Mouse (Mus musculus) embryo, embryonic 10.5 days (tissue): ENCODE measurements around the gene Hist1h2an.
A peak's percentile ranks its signal among the peaks of the same experiment; 100 is the strongest.
"Not testable (repeated sequence)": the region's sequence is repeated elsewhere in the genome, so short reads cannot be mapped to it uniquely, and the experiment has no call there.

Experiments
- DNase-seq: peaks from one replicate; pipeline ENCODE4 v3.0.0-alpha.2; 2015; ENCODE audit warnings: low spot score

Hist1h2an gene

GRCm38 (mm10) chr13:21786899-21787629 is at the start of gene Hist1h2an, which contains the start of gene Hist1h2bp:
Gene Hist1h2an, minus strand, starts transcription at chr13:21787218.
Gene Hist1h2bp, plus strand, starts transcription at chr13:21787461.
- peak; percentile 98 for DNase-seq

- DNase-seq: not testable (repeated sequence)
These were observed 46.4 kb upstream of the Hist1h2an start, which contains the start of the genes Hist1h2ap and Hist1h2br for GRCm38 (mm10) chr13:21833461-21833860. Gene Hist1h2ap, minus strand, starts transcription at chr13:21833507. Gene Hist1h2br, plus strand, starts transcription at chr13:21833743.

GRCm38 (mm10) chr13:21831418-21832394 is 44.7 kb upstream of the Hist1h2an start, which contains the start of gene Hist1h4n:
Gene Hist1h4n, minus strand, starts transcription at chr13:21832196.
- DNase-seq: not testable (repeated sequence)

GRCm38 (mm10) chr13:21830344-21830743 is 43.3 kb upstream of the Hist1h2an start:
- DNase-seq: no peak

GRCm38 (mm10) chr13:21828511-21828910 is 41.5 kb upstream of the Hist1h2an start:
- no peak for DNase-seq

- not testable (repeated sequence) for DNase-seq
These were observed 33.3 kb upstream of the Hist1h2an start for GRCm38 (mm10) chr13:21820082-21820890.

- not testable (repeated sequence) for DNase-seq
These were observed 25.1 kb upstream of the Hist1h2an start for GRCm38 (mm10) chr13:21812092-21812491.

GRCm38 (mm10) chr13:21811539-21811938 is 24.5 kb upstream of the Hist1h2an start, which contains the start of gene Hist1h4m:
Gene Hist1h4m, plus strand, starts transcription at chr13:21811746.
- not testable (repeated sequence) for DNase-seq

GRCm38 (mm10) chr13:21811074-21811473 is 24.1 kb upstream of the Hist1h2an start:
- not testable (repeated sequence) for DNase-seq

- DNase-seq: not testable (repeated sequence)
These were observed 23.1 kb upstream of the Hist1h2an start, which contains the start of the genes Hist1h2bq and Hist1h2ao for GRCm38 (mm10) chr13:21810073-21810472. Gene Hist1h2bq, minus strand, starts transcription at chr13:21810197. Gene Hist1h2ao, plus strand, starts transcription at chr13:21810465.

GRCm38 (mm10) chr13:21803058-21803457 is 16.0 kb upstream of the Hist1h2an start:
- DNase-seq: not testable (repeated sequence)

- not testable (repeated sequence) for DNase-seq
These were observed 10.1 kb upstream of the Hist1h2an start for GRCm38 (mm10) chr13:21797163-21797562.

GRCm38 (mm10) chr13:21795584-21795983 is 8.6 kb upstream of the Hist1h2an start:
- no peak for DNase-seq

GRCm38 (mm10) chr13:21790601-21791283 is 3.7 kb upstream of the Hist1h2an start:
- peak; percentile 49 for DNase-seq

GRCm38 (mm10) chr13:21789925-21790324 is 2.9 kb upstream of the Hist1h2an start:
- peak; percentile 11 for DNase-seq

- peak; percentile 75 for DNase-seq
These were observed 959 bp upstream of the Hist1h2an start for GRCm38 (mm10) chr13:21787760-21788593.

- DNase-seq: peak; percentile 82
These were observed 674 bp downstream of the Hist1h2an start for GRCm38 (mm10) chr13:21786189-21786898.

GRCm38 (mm10) chr13:21784311-21784710 is 2.7 kb downstream of the Hist1h2an start:
- peak; percentile 60 for DNase-seq

GRCm38 (mm10) chr13:21783734-21784161 is 3.3 kb downstream of the Hist1h2an start:
- peak; percentile 77 for DNase-seq
